Mouse (Mus musculus): ENCODE results near the gene Adat2.
A peak's percentile ranks its signal among the peaks of the same experiment; 100 is the strongest.

Adat2 gene

DNA sequence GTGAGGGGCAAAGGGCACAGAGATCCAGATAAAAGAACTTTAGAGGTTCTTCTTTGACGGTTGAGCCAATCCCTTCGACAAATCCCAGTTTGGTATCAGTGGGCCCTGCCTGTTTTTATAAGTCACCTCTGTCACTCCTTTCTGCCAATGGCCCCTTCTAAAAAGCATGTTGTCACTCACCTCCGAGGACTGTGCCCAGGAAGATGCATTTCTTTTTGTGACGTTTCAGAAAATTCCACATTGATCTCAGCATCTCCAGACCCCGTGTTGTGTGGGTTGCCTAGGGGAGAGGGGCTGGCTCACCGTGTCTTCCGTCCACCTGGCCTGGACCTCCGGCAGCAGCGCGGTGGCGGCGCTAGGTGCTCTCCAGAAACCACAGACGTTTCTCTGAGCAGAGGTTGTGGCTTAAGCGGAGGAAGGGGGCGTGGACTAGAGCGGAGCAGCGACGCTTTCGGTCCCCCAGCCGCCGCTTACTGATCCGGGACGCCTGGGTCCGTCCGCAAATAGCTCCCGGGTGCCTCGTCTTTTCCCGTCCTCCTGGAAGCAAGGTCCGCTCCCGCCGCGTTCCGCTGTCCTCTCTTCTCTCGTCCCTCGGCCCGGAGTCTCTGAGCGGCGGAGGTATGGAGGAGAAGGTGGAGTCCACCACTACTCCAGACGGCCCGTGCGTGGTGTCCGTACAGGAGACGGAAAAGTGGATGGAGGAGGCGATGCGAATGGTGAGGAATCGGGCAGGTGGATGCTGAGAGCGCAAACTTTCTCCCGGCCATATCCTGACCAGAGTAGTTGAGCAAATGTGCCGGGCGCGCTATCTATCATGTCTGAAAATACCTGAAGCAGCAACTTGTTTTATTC lies at the start of gene Adat2, which contains the start of gene Pex3:
TSS of gene Adat2 (plus strand) at position 249 of the 852 bp plus-strand sequence.
TSS of gene Pex3 (minus strand) at position 497 of the 852 bp plus-strand sequence.
- peak; percentile 92 for DNase-seq

GRCm38 (mm10) chr10:13521857-13522256 lies 30.8 kb upstream of the Adat2 start:
- DNase-seq, result no peak

- DNase-seq, result no peak
Observed at GRCm38 (mm10) chr10:13528155-13528554, 24.5 kb upstream of the Adat2 start.

DNA sequence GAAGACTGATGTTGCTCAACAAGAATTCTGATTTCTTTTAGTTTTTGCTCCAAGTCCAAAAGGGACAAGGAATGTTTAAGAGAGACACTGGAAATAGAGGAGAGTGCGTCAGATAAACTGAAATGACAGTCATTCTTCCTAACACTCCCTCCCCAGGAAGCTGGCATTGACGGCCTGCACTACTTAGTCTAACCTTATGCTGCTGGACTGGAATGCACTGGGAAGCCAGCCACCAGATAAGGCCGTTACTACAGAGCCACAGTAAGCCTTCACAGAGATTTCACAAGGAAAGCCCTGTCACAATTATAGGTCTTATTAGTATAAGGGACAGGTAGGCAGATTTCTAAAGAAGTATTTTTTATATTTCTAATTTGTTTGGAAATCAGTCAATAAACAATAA lies 17.9 kb upstream of the Adat2 start:
- peak in 1 of 2 experiments; percentile 17 for DNase-seq

DNA sequence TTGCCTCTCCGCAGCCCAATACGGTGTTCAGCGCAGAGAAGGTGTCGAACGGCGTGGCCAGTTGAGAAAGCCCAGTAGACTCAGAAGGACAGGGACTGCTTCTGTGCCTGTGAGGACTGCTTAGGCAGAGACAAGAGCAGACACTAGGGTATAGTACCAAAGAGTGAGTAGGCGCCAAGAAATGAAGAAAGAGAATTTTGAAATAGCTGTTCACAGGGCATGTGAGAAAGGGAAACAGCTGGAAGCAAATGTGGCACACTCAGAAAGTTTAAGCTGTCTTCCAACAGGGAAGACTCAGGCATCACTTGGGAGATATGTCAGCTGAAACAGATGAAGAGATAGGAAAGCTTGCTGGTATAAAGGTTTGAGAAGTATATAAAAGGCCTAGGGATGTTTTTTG lies 16.0 kb upstream of the Adat2 start:
- DNase-seq, result no peak

DNA sequence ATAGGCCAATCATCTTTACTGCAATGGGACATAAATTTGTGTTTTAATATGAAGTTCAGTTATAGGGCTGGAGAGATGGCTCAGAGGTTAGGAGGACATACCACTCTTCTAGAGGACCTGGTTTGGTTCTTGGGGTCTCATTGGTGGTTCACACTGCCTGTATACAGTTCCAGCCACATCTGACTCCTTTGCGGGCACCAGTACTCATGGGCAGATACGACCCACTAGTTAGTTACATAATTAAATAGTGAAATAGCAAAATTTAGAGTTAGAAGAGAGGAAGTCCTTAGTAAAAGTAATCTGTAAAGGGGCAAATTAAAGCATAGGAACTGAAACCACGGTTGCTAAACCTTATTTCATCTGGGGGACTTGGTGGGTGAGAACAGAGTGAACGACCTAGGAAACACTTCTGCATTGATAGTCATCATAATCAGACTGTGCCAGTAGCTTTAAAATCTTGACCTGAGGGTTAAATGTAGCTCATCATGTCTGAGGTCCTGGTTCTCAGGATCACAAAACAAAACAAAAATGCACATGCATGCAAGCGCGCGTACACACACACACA lies 12.8 kb upstream of the Adat2 start:
- no peak for DNase-seq

DNA sequence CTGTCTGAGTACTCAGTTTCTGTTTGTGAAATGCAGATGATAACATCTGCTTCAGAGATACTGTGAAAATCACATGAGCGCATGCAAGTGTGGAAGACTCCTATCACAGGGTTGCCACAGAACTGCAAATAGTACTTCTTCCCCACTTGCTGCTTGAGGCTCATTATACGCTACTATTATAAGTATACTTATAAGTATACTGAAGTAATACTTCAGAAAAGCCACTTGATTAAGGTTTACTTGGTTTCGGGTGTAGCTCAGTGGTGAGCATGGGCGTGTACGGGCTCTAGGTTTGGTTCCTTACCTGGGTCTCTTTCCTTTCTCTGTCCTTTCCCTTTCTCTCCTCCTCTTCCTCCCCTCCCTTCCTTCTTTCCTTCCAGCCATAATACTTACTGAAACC lies 11.0 kb upstream of the Adat2 start:
- no peak for DNase-seq

DNA sequence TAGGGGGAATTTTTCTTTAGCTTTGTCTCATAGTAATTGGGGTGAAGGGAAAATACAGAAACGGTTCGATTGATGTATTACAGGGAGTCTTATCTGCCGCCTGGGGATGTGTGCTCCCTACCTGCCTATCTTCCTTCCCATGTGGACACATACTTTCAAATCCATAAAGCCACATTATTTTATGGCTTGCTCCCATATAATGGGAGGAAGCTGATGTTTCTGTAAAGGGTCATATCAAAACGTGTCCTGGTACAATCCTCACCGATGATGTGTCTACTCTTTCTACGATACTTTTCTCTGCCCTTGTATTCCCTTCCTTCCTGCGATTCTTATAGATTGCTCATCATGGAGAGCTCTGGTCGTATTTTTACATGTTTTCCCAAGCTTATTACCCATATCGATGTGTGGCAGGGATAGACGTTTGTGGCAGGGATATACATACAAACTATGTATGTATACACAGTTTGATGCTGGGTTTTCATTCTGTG lies 848 bp downstream of the Adat2 start:
- DNase-seq, result no peak

- DNase-seq, result no peak
Observed at GRCm38 (mm10) chr10:13554316-13554715, 1.6 kb downstream of the Adat2 start.

DNA sequence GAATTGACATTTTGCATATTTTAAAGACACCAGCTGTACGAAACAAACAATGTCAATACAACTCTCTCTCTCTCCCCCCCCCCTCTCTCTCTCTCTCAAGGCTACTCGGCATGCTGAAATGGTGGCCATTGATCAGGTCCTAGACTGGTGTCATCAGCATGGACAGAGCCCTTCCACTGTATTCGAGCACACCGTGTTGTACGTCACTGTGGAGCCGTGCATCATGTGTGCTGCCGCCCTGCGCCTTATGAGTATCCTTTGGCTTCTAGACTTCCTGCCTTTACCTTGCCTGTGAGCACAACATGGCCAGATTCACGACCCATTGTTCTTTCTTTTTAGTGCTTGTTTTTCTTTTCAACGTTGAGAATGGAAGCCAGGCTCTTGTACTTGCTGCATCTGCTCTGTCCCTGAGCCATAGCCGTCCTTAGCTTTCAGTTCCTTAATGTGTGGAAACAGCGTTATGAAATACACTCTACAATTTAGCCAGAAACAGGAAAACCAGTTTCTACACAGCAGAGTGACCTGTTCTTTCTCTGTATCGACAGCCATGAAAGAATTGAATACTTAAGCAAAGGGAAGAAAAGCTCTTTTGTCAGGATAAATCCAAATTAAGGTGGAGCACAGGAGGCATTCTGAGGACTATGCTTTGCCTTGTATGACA lies 7.5 kb downstream of the Adat2 start:
- no peak for DNase-seq

- peak; percentile 80 to 87 for DNase-seq
Observed at GRCm38 (mm10) chr10:13564364-13565079, 11.8 kb downstream of the Adat2 start.

DNA sequence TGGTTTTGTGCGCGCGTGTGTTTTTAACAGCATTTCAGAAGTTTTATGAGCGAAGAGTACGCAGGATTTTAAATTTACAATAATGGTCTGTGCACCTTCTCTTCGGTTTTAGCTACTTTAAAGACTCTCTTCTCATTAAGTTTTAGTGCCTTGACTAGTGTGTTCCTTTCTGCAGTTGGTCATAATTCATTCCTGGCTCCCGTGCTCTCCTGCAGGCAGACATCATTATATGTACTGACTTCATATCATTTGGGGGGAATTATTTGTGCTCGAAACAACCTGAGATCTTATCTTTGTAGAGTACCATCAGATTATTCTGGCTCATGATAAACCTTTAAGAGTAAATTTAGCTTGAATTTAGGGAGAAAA lies 12.4 kb downstream of the Adat2 start:
- DNase-seq, result no peak

DNA sequence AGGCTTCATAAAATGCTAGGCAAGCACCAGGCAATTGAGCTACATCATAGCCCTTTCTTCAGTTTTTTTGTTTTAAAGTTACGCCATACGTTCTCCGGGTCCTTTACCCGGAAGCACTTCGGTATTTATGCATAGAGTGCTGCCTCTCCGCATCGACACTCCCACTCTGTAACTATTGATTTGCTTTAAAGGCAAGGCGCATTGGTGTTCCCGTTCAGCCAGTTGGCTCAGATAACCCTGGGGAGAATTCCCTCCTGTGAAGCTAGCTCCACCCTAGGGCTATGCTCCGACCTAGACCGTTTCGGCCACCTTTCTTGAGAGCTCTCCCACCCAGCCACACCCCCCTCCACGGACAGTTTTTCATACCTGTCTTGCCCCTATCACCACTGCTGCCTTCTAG lies 13.7 kb downstream of the Adat2 start:
- DNase-seq, result no peak

DNA sequence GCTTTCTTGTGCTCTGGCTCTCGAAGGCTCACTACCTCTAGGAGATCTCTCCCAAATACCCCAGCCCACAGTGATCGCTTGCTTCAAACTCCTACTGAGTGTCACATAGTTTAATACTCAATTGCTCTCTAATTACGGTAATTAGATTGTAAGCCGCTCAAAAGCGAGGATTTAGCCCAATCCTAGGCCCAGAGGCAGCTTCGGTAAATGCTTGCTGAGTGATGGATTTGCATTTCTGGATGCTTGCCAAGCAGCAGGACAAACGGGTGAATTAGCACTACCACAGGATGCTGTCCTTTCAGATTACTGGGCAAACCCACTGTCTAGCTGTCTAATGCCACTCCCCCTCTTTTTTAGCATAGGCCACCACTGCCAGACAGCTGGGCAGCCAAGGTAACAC lies 17.1 kb downstream of the Adat2 start:
- no peak for DNase-seq

GRCm38 (mm10) chr10:13570697-13571538 lies 18.2 kb downstream of the Adat2 start:
- no peak for DNase-seq

DNA sequence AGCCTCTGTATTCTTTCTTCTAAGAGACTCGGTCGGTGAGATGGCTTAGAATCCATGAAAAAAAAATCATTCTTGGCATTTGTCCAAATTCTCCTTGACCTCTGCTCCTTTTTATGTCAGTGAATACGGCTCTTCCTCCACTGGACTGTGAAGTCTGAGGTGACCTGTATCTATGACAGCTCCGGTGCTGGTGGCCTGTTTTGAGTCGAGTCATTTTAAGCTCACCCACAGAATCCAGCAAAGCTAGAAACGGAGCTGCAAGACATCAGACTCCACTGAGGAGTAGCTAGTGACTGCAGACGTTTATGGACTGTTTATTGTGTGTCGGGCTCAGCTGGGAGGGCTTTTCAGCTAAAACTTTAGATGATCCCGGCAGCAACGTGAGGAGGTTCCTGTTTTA lies 19.3 kb downstream of the Adat2 start:
- no peak for DNase-seq

DNA sequence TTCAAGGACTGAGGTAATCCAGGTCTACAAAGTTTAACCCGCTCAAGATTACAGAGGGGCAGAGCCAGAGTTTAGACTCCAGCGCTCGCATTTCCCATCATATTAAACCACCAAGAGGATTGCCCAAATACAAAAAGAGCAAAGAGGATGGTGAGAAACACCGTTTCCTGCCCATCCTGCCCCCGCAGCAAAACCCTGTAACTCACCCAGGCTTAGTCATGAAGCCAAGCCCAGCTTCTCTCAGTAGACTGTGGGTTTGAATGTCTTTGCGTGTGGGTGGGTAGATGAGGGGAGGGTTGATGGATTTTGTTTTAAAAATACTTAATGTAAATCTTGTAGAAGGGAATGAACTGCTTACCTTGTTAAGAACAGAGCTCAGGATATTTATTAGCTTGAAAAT lies 19.7 kb downstream of the Adat2 start:
- no peak for DNase-seq

GRCm38 (mm10) chr10:13577123-13577522 lies 24.4 kb downstream of the Adat2 start:
- no peak for DNase-seq

DNA sequence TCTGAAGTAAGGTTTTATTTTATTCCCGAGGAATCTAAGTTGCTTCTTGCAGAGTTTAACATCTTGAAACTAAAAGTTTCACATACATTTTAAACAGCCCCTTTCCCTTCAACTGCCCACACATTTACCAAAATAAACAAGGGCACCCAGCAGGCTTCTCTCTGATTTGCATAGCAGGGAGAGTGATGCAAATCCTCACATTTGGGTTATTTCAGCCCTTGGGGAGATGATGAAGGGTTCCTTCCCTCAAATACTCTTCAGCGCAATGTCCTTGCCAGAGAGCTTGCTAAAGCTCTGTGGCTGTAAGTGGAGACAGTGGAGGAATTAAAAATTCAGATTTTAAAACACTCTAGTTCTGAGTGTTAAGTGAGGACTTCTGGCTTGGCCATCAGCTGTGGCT lies 35.2 kb downstream of the Adat2 start:
- no peak for DNase-seq

GRCm38 (mm10) chr10:13592196-13592595 lies 39.5 kb downstream of the Adat2 start:
- no peak for DNase-seq

DNA sequence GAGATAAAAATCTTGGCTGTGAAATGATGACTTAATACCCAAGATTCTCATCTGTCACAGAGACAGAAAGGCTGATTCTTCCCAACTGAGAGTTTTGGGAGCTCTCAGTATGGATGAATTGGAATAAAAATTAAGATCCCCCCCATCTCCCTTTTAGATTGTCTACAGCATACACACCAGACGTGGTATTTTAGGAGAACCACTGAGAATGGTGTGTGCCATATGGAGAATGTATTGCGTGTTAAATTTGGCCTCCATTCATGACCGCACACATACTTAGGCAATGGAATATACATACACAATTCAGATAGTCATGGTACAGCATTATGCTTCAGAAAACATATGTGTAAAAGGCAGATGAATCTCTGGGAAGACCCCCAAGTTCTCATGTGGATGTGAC lies 40.8 kb downstream of the Adat2 start:
- DNase-seq, result no peak

DNA sequence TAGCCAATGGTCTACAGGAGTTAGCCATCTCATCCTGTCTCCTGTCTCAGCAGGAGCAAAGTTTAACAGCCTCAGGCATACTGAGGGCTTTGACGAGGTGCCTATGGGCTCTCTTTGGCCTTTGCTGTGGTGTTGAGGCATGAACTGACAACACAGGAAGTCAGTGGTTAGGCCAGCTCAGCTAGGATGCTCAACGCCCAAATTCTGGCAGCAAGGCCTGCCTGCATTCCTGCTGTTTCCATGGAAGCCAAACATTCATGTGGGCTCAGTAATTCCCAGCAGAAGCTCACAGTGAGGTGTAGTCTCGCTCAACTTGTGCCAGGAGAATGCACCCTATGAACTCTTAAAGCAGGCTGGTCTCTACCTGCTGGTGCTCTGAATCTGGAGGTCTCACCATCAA lies 43.4 kb downstream of the Adat2 start:
- DNase-seq, result no peak
